Mouse (Mus musculus) CH12.LX (cell line): ENCODE results near the gene Ercc4. TPM values are rescaled to one million over a fixed set of nuclear protein-coding genes. Genes with fewer than 3 reads are reported as not detected.

Experiments
- DNase-seq: peaks from one replicate; pipeline ENCODE4 v3.0.0-alpha.2; 2013; ENCODE audit errors: extremely low read depth
- H3K27ac ChIP-seq: 2 replicates; pipeline ENCODE4 v1.5.1; 2012; ENCODE audit warnings: low read depth, mild to moderate bottlenecking, control low read depth, moderate library complexity; ENCODE audit not compliant: insufficient read depth
- H3K27me3 ChIP-seq: replicated peaks from 2 replicates; pipeline ENCODE3; 2012; ENCODE audit warnings: inconsistent platforms
- H3K36me3 ChIP-seq, 2 experiments: replicated peaks in 1 of 2; 2 replicates each; pipeline versions ENCODE3 to v1.6.1; 2012; ENCODE audit warnings: inconsistent platforms in 1 of 2, low read length in 1 of 2, mild to moderate bottlenecking in 1 of 2, mixed read lengths in 1 of 2, moderate library complexity in 1 of 2; ENCODE audit not compliant: control insufficient read depth in 1 of 2, insufficient read depth in 1 of 2
- H3K4me1 ChIP-seq, 2 experiments: 2 replicates each; pipeline ENCODE4 v1.6.1; 2012; ENCODE audit warnings: inconsistent platforms in 1 of 2, moderate library complexity in 1 of 2; ENCODE audit not compliant: insufficient read depth in 2 of 2, control insufficient read depth in 1 of 2
- H3K4me2 ChIP-seq: 2 replicates; pipeline ENCODE4 v1.6.1; 2012; ENCODE audit warnings: low read depth, mild to moderate bottlenecking, control low read depth; ENCODE audit not compliant: poor library complexity, insufficient read depth, severe bottlenecking
- H3K4me3 ChIP-seq, 3 experiments: fragments of 150-350 bp in 1 of 3; sonication (generic) in 1 of 3; replicated peaks in 1 of 3; 2 replicates each; pipeline versions ENCODE3 to v1.5.1; 2011 to 2012; ENCODE audit warnings: low read depth in 2 of 3, low read length in 2 of 3, mild to moderate bottlenecking in 2 of 3, moderate library complexity in 2 of 3, control low read depth in 1 of 3, improper control_type of control experiment in 1 of 3, inconsistent platforms in 1 of 3, mixed read lengths in 1 of 3; ENCODE audit not compliant: poor library complexity in 1 of 3
- H3K79me2 ChIP-seq: replicated peaks from 2 replicates; pipeline ENCODE4 v1.6.1; 2012; ENCODE audit warnings: mild to moderate bottlenecking, moderate library complexity; ENCODE audit not compliant: control insufficient read depth, poor library complexity, insufficient read depth, severe bottlenecking; ENCODE audit errors: extremely low read depth
- H3K9ac ChIP-seq: 2 replicates; pipeline ENCODE4 v1.6.1; 2012; ENCODE audit warnings: low read depth, mild to moderate bottlenecking, control low read depth, moderate library complexity; ENCODE audit not compliant: insufficient read depth
- H3K9me3 ChIP-seq: replicated peaks from 2 replicates; pipeline ENCODE3; 2012; ENCODE audit warnings: low read length, inconsistent platforms, mixed read lengths
- BHLHE40 ChIP-seq: IDR thresholded peaks from 2 replicates; pipeline ENCODE4 v1.6.1; 2011; ENCODE audit warnings: mild to moderate bottlenecking, low read depth, low read length, improper control_type of control experiment
- CHD1 ChIP-seq: IDR thresholded peaks from 2 replicates; pipeline ENCODE4 v1.6.1; 2012; ENCODE audit warnings: low read depth, low read length, improper control_type of control experiment, inconsistent platforms
- CHD2 ChIP-seq: IDR thresholded peaks from 2 replicates; pipeline ENCODE4 v1.6.1; 2011; ENCODE audit warnings: low read length, improper control_type of control experiment
- E2F4 ChIP-seq: IDR thresholded peaks from 2 replicates; pipeline ENCODE4 v1.6.1; 2011; ENCODE audit warnings: low read depth, low read length, improper control_type of control experiment; ENCODE audit not compliant: insufficient replicate concordance
- ELF1 ChIP-seq: IDR thresholded peaks from 2 replicates; pipeline ENCODE4 v1.6.1; 2014; ENCODE audit warnings: low read depth, mild to moderate bottlenecking, inconsistent platforms, low read length, improper control_type of control experiment
- EP300 ChIP-seq: IDR thresholded peaks from 2 replicates; pipeline ENCODE4 v1.6.1; 2011; ENCODE audit warnings: low read length, improper control_type of control experiment
- ETS1 ChIP-seq: conservative IDR thresholded peaks from 2 replicates; pipeline ENCODE4 v1.6.1; 2012; ENCODE audit warnings: low read depth, mild to moderate bottlenecking, inconsistent platforms, low read length, improper control_type of control experiment, moderate library complexity
- GABPA ChIP-seq: IDR thresholded peaks from 2 replicates; pipeline ENCODE4 v1.6.1; 2012; ENCODE audit warnings: low read depth, low read length, improper control_type of control experiment, inconsistent platforms; ENCODE audit not compliant: insufficient replicate concordance
- IRF4 ChIP-seq: IDR thresholded peaks from 2 replicates; pipeline ENCODE4 v1.6.1; 2014; ENCODE audit warnings: low read depth, mild to moderate bottlenecking, inconsistent platforms, low read length, improper control_type of control experiment
- JUN ChIP-seq: IDR thresholded peaks from 2 replicates; pipeline ENCODE4 v1.6.1; 2011; ENCODE audit warnings: low read depth, mild to moderate bottlenecking, low read length, improper control_type of control experiment, moderate library complexity; ENCODE audit not compliant: insufficient read depth
- KAT2A ChIP-seq: IDR thresholded peaks from 2 replicates; pipeline ENCODE4 v1.6.1; 2012; ENCODE audit warnings: low read length, improper control_type of control experiment, inconsistent platforms; ENCODE audit not compliant: insufficient replicate concordance
- MAFK ChIP-seq: IDR thresholded peaks from 2 replicates; pipeline ENCODE4 v1.6.1; 2011; ENCODE audit warnings: low read length, improper control_type of control experiment; ENCODE audit not compliant: insufficient replicate concordance
- MYC ChIP-seq: IDR thresholded peaks from 2 replicates; pipeline ENCODE4 v1.6.1; 2011; ENCODE audit warnings: low read depth, mild to moderate bottlenecking, improper control_type of control experiment, low read length
- NELFE ChIP-seq: IDR thresholded peaks from 2 replicates; pipeline ENCODE4 v1.6.1; 2011; ENCODE audit warnings: low read depth, low read length, improper control_type of control experiment
- NRF1 ChIP-seq: IDR thresholded peaks from 2 replicates; pipeline ENCODE4 v1.6.1; 2014; ENCODE audit warnings: low read depth, mild to moderate bottlenecking, inconsistent platforms, low read length, improper control_type of control experiment, moderate library complexity
- PAX5 ChIP-seq: IDR thresholded peaks from 2 replicates; pipeline ENCODE4 v1.6.1; 2012; ENCODE audit warnings: low read length, inconsistent platforms, mixed read lengths
- POLR2A ChIP-seq: IDR thresholded peaks from 2 replicates; pipeline ENCODE4 v1.6.1; 2011; ENCODE audit warnings: low read depth, mild to moderate bottlenecking, improper control_type of control experiment, low read length
- RAD21 ChIP-seq: IDR thresholded peaks from 2 replicates; pipeline ENCODE4 v1.6.1; 2011; ENCODE audit warnings: low read depth, mild to moderate bottlenecking, low read length, improper control_type of control experiment, moderate library complexity
- RCOR1 ChIP-seq: conservative IDR thresholded peaks from 2 replicates; pipeline ENCODE4 v1.6.1; 2012; ENCODE audit warnings: low read depth, mild to moderate bottlenecking, inconsistent platforms, low read length, improper control_type of control experiment
- TBP ChIP-seq: conservative IDR thresholded peaks from 2 replicates; pipeline ENCODE4 v1.6.1; 2011; ENCODE audit warnings: low read depth, low read length, improper control_type of control experiment
- USF1 ChIP-seq: IDR thresholded peaks from 2 replicates; pipeline ENCODE4 v1.6.1; 2014; ENCODE audit warnings: low read depth, mild to moderate bottlenecking, inconsistent platforms, low read length, improper control_type of control experiment
- USF2 ChIP-seq: conservative IDR thresholded peaks from 2 replicates; pipeline ENCODE4 v1.6.1; 2011; ENCODE audit warnings: low read depth, low read length, improper control_type of control experiment
- ZC3H11A ChIP-seq: IDR thresholded peaks from 2 replicates; pipeline ENCODE4 v1.6.1; 2012; ENCODE audit warnings: low read depth, mild to moderate bottlenecking, inconsistent platforms, low read length, improper control_type of control experiment
- ZMIZ1 ChIP-seq: IDR thresholded peaks from 2 replicates; pipeline ENCODE4 v1.6.1; 2012; ENCODE audit warnings: low read depth, mild to moderate bottlenecking, inconsistent platforms, low read length, improper control_type of control experiment
- ZNF384 ChIP-seq: IDR thresholded peaks from 2 replicates; pipeline ENCODE4 v1.6.1; 2012; ENCODE audit warnings: low read depth, low read length, improper control_type of control experiment, inconsistent platforms
- dilution Hi-C: fragments of 300-500 bp; cut with MboI; formaldehyde crosslinking; loops from 2 replicates; pipeline ENCODE4 v1.14.3; 2020; ENCODE audit warnings: low sequenced_read_pairs; ENCODE audit not compliant: extremely low pct_unique_long_range_greater_than_20kb, extremely low pct_ligation_motif_present
- in situ Hi-C: fragments of 300-500 bp; cut with MboI; formaldehyde crosslinking; loops from 3 replicates; pipeline ENCODE4 v1.14.3; 2019; ENCODE audit warnings: low sequenced_read_pairs, low pct_ligation_motif_present, low pct_unique_long_range_greater_than_20kb, mixed read lengths
- polyA plus RNA-seq: library from polyadenylated mRNA; unstranded; fragments of >175 nt; gene quantifications from 2 replicates; pipeline ENCODE4 v1.2.1, GENCODE M21; 2012; ENCODE audit warnings: low read depth; ENCODE audit not compliant: insufficient read length
- total RNA-seq, 2 experiments: library from RNA; depleted of rRNA; stranded (reverse); fragments of 300-350 nt in 1 of 2; fragments of >200 nt in 1 of 2; gene quantifications; 2 replicates each; pipeline ENCODE4 v1.2.3; 2012 to 2014

The Ercc4 gene
- total and polyA plus RNA-seq, 3 experiments = 10.1 to 23.3 (median 16.6) TPM

DNA sequence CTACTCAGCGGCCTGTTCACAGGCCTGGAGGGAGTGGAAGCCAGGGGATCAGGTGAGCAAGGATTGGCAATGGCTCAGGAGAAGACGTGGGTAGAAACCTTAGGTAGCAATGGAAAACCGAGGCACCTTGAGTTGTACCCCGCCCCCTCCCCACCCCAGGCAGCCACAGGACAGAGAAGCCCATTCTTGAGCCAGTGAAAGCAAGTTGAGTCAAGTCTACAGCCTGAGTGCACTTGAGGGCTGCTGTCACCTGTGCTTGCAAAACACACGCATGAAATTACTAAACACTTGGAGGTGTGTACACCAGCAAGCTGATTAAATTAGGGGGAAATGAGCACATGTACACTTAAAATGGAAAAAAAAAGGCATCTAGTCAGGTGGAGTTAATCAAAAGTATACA is 52.0 kb downstream of the Ercc4 start:
- H3K9me3 ChIP-seq = peaks cover 3% of the 10 kb centered on the region
- in situ Hi-C loops = no loop called here
- H3K27me3 ChIP-seq = no peaks in the 10 kb centered on the region
- DNase-seq = no peak
- TF ChIP-seq PAX5 = no peak
- TF ChIP-seq MAFK = no peak
- no peak for TF ChIP-seq USF2
- no peak for TF ChIP-seq E2F4
- no peak for TF ChIP-seq MYC
- TF ChIP-seq RCOR1 = no peak
- no peak for TF ChIP-seq USF1
- TF ChIP-seq TBP = no peak
- no peak for TF ChIP-seq POLR2A
- no peak for TF ChIP-seq EP300
- no peak for TF ChIP-seq ELF1
- TF ChIP-seq ZNF384 = no peak
- TF ChIP-seq BHLHE40 = no peak
- TF ChIP-seq RAD21 = no peak
- no peak for TF ChIP-seq IRF4
- H3K9ac ChIP-seq = no peak overlapping the region
- H3K4me2 ChIP-seq = no peak overlapping the region
- dilution Hi-C loops = no loop called here
- peaks cover 3 to 5% of the 10 kb centered on the region in 2 experiments; a peak in 2 of 4 replicates for H3K4me1 ChIP-seq
- H3K27ac ChIP-seq = no peak overlapping the region
- no peaks in the 10 kb centered on the region for H3K79me2 ChIP-seq
- H3K36me3 ChIP-seq = no peaks in the 10 kb centered on the region
- H3K4me3 ChIP-seq = no peak overlapping the region

GRCm38 (mm10) chr16:13167731-13168130 is 58.2 kb downstream of the Ercc4 start:
- Histone ChIP-seq H3K27me3 (no peaks in the 10 kb centered on the region), H3K27ac (no peak overlapping the region), H3K4me2 (no peak overlapping the region), H3K36me3 (no peaks in the 10 kb centered on the region), H3K4me3 (no peak overlapping the region), H3K4me1 (no peaks in the 10 kb centered on the region), H3K9me3 (peaks cover 7% of the 10 kb centered on the region)
- dilution Hi-C loops = no loop called here
- no peak for TF ChIP-seq USF2
- no peak for TF ChIP-seq CHD1
- no peak for TF ChIP-seq GABPA
- TF ChIP-seq ETS1 = no peak
- no peak for TF ChIP-seq ZNF384
- no peak for TF ChIP-seq ZC3H11A
- TF ChIP-seq CHD2 = no peak
- TF ChIP-seq MAFK = no peak
- TF ChIP-seq POLR2A = no peak
- no peak for TF ChIP-seq IRF4
- TF ChIP-seq EP300 = no peak
- TF ChIP-seq NELFE = no peak
- no peak for TF ChIP-seq ZMIZ1
- no peak for TF ChIP-seq NRF1
- TF ChIP-seq TBP = no peak
- no peak for TF ChIP-seq JUN
- no peak for TF ChIP-seq BHLHE40
- TF ChIP-seq E2F4 = no peak
- no peak for TF ChIP-seq KAT2A
- TF ChIP-seq, all 38 proteins: peak for 0
- DNase-seq = no peak
- in situ Hi-C loops = no loop called here
- Histone ChIP-seq H3K79me2 (no peaks in the 10 kb centered on the region), H3K9ac (no peak overlapping the region)
